Mouse (Mus musculus): ENCODE data around the gene Kif21b. TPM values are rescaled to one million over a fixed set of nuclear protein-coding genes. Genes with fewer than 3 reads are reported as not detected.

Kif21b gene
- polyA plus RNA-seq, 1 experiment from 2014 or later = 3.3 TPM

GRCm38 (mm10) chr1:136223758-136224342 is 92.7 kb downstream of the Kif21b start:
- peaks cover 18% of the 10 kb centered on the region for H3K4me1 ChIP-seq (ENCODE audit: control insufficient read depth, insufficient read depth, low read length)
- 90% methylated on average over 10 of the region's 10 CpGs for WGBS
- no peak overlapping the region for H3K4me2 ChIP-seq (replicated peaks; ENCODE audit: low read depth, low read length)
- no peak for ATAC-seq (ENCODE audit: low FRiP score, low TSS enrichment)
- no peaks in the 10 kb centered on the region for H3K9me3 ChIP-seq (ENCODE audit: control insufficient read depth, low read length)
- H3K27ac ChIP-seq (ENCODE audit: low read depth, low read length) = no peak overlapping the region
- peaks cover 52% of the 10 kb centered on the region for H3K36me3 ChIP-seq (ENCODE audit: control insufficient read depth, insufficient read depth, low read length)
- H3K4me3 ChIP-seq (ENCODE audit: low read length) = no peak overlapping the region
- no peaks in the 10 kb centered on the region for H3K27me3 ChIP-seq (ENCODE audit: control insufficient read depth, insufficient read depth, low read length)
- H3K9ac ChIP-seq (ENCODE audit: low read depth, low read length) = no peak overlapping the region

GRCm38 (mm10) chr1:136225846-136226245 is 94.7 kb downstream of the Kif21b start:
- Histone ChIP-seq H3K36me3 (ENCODE audit: control insufficient read depth, insufficient read depth, low read length) (peaks cover 40% of the 10 kb centered on the region), H3K27me3 (ENCODE audit: control insufficient read depth, insufficient read depth, low read length) (no peaks in the 10 kb centered on the region), H3K4me3 (ENCODE audit: low read length) (no peak overlapping the region), H3K4me2 (replicated peaks; ENCODE audit: low read depth, low read length) (no peak overlapping the region), H3K27ac (ENCODE audit: low read depth, low read length) (no peak overlapping the region), H3K9me3 (ENCODE audit: control insufficient read depth, low read length) (no peaks in the 10 kb centered on the region), H3K4me1 (ENCODE audit: control insufficient read depth, insufficient read depth, low read length) (peaks cover 33% of the 10 kb centered on the region), H3K9ac (ENCODE audit: low read depth, low read length) (no peak overlapping the region)
- ATAC-seq (ENCODE audit: low FRiP score, low TSS enrichment) = no peak
- WGBS = 93% methylated on average over 8 of the region's 8 CpGs

- H3K27ac ChIP-seq (ENCODE audit: low read depth, low read length) = no peak overlapping the region
- H3K4me2 ChIP-seq (replicated peaks; ENCODE audit: low read depth, low read length) = no peak overlapping the region
- ATAC-seq (ENCODE audit: low FRiP score, low TSS enrichment) = no peak
- H3K27me3 ChIP-seq (ENCODE audit: control insufficient read depth, insufficient read depth, low read length) = no peaks in the 10 kb centered on the region
- no peak overlapping the region for H3K4me3 ChIP-seq (ENCODE audit: low read length)
- H3K9ac ChIP-seq (ENCODE audit: low read depth, low read length) = no peak overlapping the region
- 72% methylated on average over 8 of the region's 8 CpGs for WGBS
- no peaks in the 10 kb centered on the region for H3K9me3 ChIP-seq (ENCODE audit: control insufficient read depth, low read length)
- H3K4me1 ChIP-seq (ENCODE audit: control insufficient read depth, insufficient read depth, low read length) = peaks cover 36% of the 10 kb centered on the region
- peaks cover 37% of the 10 kb centered on the region for H3K36me3 ChIP-seq (ENCODE audit: control insufficient read depth, insufficient read depth, low read length)
These were observed 95.4 kb downstream of the Kif21b start for GRCm38 (mm10) chr1:136226626-136227025.

Other genes starting within 250 kb of the Kif21b start
- gene Pkp1, start 212.2 kb upstream of the Kif21b start, polyA plus RNA-seq (2014; fragmentation: Nextera tagmentation; extraction: Ambion mirVana) = 0.10 TPM in 1 of 2 replicates, not detected in the other
- gene Igfn1, start 125.0 kb upstream of the Kif21b start, polyA plus RNA-seq (2014; fragmentation: Nextera tagmentation; extraction: Ambion mirVana) = not detected in 2 replicates
- 123 and 230 TPM in 2 replicates for gene Tmem9, start 123.2 kb upstream of the Kif21b start, polyA plus RNA-seq (2014; fragmentation: Nextera tagmentation; extraction: Ambion mirVana)
- not detected in 2 replicates for gene Ascl5, start 80.6 kb upstream of the Kif21b start, polyA plus RNA-seq (2014; fragmentation: Nextera tagmentation; extraction: Ambion mirVana)
- not detected in 2 replicates for gene Cacna1s, start 78.6 kb upstream of the Kif21b start, polyA plus RNA-seq (2014; fragmentation: Nextera tagmentation; extraction: Ambion mirVana)
- gene Mroh3, start 81.4 kb downstream of the Kif21b start, polyA plus RNA-seq (2014; fragmentation: Nextera tagmentation; extraction: Ambion mirVana) = 0.21 and 0.43 TPM in 2 replicates
- gene Inava, start 102.9 kb downstream of the Kif21b start, polyA plus RNA-seq (2014; fragmentation: Nextera tagmentation; extraction: Ambion mirVana) = 10.4 and 22.8 TPM in 2 replicates
- not detected in 2 replicates for gene Gpr25, start 129.5 kb downstream of the Kif21b start, polyA plus RNA-seq (2014; fragmentation: Nextera tagmentation; extraction: Ambion mirVana)
- gene Camsap2, start 214.7 kb downstream of the Kif21b start, polyA plus RNA-seq (2014; fragmentation: Nextera tagmentation; extraction: Ambion mirVana) = 13.0 and 19.1 TPM in 2 replicates